Mouse (Mus musculus): ENCODE results near the gene Fras1.

Fras1 gene

DNA sequence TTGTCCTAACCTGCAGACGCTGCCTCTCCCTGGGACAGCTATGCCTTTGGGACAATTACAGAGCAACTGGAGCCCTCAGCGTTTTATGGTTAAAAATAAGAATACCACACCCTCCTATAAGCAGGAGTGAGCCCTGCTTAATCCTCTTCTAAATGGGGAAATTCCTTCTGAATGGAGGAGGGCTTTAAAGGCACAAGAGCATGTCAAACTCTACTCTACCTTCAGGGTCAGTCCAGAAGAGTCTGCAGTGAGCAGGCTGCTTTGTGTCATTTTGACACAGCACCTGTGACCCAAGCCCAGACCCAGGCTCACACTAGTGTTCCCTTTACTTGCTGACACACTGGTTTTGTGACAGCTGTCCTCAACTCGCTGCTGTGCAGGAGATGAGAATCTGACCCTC is 307.3 kb downstream of the Fras1 start:
- no peak for DNase-seq (ENCODE audit: low read depth, low spot score)

DNA sequence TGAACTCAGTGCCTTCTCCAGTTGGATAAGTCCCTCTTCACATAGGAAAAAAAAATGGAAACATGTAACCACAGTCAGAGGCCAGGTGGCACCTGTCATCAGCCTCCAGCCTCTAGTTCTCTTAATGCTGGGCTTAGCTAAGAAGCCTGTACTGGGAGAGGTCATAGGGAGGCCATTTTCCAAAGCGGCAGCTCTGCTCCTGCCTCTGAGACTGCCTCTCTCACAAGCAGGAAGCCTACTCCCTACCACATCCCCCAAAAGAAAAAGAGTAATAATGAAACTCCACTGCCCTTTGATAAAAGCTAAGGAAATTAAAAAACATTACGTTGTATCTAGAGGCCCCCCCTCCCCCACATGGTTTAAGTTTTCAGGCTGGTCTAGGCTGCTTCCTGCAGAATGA is 309.0 kb downstream of the Fras1 start:
- no peak for DNase-seq (ENCODE audit: low read depth, low spot score)

DNA sequence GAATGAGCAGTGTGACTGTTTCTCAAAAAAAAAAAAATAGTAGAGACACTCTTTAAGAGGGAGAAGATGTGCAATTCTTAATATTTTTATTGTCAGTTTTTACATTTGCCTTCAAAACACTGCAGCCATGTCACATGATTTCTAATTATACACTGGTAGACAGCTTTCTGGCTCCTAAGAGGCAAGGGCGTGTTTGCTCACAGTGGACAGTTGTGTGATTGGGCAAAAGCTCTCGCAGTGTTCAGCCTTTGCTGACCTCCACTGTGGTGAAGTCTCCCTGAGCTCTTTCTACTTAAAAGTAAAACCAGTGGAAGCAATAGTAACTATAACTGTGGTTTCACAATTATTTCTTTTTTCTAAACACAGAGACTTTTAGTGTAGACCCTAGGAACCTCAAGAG is 315.1 kb downstream of the Fras1 start:
- no peak for DNase-seq (ENCODE audit: low read depth, low spot score)

DNA sequence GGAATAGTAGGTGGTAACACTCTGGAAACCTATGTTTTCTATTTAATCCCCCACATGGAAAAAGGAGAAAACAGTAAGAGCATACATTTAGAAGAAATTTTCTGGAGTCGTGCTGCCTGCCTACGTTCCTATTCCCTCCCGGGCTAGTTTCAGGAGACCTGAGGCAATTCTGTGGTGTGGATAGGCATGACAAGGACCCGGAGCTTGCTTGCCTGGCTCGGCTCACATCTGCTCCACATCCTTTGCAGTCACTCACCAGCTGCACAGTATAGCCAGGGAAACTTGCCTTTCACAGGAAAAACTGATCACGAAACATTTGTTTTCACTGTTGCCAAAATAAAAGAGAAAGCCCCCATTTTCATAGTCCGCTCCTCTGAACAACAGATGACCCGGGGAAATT is 325.2 kb downstream of the Fras1 start:
- DNase-seq (ENCODE audit: low read depth, low spot score) = no peak

DNA sequence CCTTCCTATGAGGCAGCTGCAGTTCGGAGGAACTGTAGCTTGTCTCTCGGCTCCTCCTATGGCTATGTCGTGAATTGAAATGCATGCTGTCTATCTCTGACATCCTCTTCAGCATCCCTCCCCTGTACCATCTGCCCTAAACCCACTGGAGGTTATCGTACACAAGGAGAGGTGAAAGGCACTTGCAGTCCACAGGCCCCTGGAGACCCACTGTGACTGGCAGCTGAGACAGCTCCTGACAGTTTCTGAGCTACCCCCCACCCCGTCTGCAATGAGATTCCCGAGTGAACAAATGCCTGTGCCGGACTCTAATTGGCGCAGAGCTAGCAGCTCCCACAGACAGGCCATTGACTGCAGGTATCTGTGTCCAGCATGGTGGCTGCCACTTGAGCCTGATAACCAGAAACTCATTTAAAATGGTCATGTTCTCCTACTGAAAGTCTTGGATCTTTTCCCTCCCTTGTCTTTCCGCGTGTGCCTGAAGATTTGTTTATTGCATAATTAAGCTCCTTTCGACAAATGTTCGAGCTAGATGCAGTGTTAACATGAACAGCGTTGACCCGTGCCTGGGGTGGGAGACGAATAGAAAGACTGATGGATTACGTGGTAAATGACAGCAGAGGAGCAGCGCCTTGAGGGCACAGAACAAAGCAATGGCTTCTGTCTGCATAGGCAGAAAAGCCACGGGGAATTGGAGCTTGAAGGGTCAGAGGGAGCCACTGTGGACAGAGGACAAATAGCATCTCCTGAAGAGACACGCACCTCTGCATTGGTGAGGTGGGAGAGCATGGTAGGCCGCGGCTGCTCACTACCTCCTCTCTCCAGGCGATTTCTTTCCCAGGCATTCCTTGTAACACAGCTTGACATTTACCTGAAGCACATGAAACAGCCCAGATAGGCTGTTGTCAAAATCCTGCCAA is 329.2 kb downstream of the Fras1 start:
- no peak for DNase-seq (ENCODE audit: low read depth, low spot score)

DNA sequence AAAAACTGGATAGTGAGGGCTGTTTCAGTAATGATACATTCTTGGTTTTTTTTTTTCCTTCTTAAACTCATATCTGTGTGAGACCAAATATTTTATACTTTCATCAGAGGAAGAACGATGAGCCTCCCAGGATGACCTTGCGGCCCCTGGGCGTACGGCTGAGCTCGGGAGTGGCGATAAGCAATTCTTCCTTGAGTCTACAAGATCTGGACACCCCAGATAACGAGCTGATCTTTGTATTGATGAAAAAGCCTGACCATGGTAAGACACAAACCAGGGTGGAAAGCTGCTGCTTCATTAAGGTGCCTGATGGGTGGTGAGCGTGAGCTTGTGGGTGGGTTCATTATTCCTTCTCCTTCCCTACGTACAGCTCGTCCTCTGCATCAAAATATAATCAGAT is 334.8 kb downstream of the Fras1 start:
- DNase-seq (ENCODE audit: low read depth, low spot score) = no peak

DNA sequence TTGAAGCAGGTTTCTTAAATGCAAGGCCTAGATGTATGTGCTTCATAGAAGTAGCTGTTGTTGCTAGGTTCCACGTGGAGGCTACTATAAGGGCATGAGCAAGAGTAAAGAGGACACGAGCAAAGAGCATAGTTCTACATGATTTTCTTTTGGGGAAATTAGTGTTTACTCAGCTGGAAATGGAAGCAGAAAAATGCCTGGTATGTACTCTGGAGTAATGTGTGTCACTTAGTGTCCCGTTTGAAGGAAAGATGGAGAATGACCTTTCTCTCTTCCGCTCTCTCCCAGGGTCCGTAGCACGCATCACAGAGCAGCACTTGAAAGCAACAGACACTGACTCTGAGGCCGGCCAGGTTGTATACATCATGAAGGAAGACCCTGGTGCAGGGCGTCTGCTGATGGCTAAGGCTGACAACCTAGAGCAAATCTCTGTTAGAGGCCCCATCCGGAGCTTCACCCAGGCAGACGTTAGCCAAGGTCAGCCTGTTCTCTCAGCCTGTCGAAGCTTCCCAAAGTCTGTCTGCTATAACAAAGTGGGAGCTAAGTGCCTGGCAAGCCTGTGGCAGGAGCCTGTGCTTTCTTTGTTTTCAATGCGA is 338.4 kb downstream of the Fras1 start:
- DNase-seq (ENCODE audit: low read depth, low spot score) = no peak

DNA sequence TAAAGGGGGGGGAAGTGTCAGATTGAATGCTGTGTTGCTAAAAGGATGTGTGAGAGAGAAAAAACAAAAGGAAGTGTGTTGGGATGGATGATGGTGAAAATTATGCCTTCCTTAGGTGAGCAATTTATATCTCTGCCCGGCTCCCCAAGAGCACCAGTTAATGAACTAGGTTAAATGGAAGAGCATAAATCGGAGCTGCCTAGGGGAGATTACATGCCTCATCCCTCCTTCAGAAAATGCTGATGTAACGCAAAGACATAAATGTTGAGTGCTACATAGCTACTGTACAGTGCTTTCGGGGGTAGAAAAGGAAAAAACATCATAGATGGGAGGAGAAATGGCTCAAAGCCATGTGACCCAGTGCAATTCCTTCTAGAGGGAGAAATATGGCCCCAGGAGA is 339.0 kb downstream of the Fras1 start:
- no peak for DNase-seq (ENCODE audit: low read depth, low spot score)

DNA sequence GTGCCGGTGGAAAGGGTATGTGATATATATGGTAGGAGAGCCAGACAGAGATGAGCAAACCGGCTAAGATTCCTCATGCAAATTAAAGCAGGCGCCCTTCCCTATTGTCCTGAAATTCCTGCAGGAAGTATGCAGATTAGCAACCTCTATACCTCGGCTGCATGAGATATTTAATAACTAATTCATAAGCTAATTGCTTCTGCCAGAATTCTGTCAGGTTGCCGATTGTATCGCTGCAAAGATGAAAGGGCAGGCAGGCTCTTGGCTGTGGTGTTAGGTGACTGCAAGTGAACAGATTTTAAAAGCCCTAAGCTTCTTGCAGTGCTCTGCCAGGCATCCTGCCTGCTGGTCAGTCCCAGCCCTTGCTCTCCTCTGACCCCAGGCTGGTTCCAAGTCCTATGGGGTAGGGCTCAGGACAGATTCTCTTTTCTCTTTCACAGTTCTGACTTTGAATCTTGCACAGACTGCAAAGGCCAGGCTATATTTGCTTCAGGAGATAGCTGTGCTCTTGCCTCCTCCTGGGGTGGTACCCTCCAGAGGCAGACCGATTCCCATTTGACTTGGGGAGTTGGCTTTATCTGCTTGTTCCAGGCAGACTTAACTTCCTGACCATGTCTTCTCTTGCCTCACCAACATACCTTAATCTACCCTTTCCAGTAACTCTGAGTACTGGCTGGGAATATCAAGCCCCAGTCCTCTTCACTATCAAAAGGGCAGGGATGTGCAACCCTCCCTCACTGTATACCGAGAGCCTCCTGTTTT is 342.7 kb downstream of the Fras1 start:
- DNase-seq (ENCODE audit: low read depth, low spot score) = no peak

DNA sequence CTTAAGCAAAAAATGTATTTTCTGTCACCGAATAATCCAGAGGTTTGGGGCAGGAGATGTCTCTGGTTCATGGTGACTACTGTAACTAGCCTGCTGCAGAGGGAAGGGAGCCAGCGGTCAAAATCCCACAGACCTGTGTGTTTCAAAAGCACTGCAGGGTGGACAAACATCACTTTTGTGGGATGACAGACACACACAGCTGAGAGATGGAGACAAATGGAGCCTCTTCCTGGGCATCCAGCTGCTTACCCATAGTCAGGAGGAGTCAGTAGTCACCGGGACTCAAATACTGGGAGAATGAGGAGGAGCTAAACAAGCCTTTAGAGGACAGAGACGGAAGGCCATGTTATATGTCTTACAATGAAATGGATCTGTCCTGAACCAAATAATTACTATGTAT is 343.9 kb downstream of the Fras1 start:
- no peak for DNase-seq (ENCODE audit: low read depth, low spot score)

DNA sequence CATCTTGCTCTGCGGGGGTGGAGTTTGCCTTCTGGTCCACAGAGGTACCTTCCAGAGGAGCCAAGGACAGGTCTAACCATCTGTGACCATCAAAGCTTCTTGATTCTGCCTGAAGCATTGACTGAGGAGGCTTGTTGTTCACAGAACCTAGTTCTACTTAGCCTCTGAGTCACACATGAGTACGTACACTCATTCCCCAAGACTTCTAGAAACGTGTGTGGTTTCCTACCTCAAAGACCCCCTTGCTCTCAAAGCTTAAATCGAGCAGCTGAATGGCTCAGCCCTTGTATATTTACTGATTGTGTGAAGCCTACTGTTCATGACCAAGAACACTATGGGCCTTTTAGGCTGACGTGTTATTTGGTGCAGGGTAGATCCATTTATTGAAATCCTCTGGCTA is 344.8 kb downstream of the Fras1 start:
- no peak for DNase-seq (ENCODE audit: low read depth, low spot score)

DNA sequence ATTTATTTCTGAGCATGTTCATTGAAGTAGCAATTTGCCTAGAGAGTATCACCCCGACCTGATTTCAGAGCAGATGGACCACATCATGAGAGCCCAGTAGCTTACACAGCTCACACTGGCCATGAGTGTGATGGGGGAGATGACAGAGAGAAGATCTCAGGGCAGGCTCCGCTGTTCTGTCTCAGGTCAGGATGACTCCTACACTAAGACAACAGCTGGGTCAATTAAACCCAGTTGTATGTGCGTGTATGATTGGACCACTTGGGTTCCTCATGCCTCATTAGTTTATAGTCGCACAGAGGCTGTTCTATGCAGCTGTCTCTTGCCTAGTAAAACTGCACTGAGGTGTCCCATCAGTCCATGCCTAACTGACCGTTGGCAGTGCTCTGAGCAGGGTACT is 345.5 kb downstream of the Fras1 start:
- no peak for DNase-seq (ENCODE audit: low read depth, low spot score)

DNA sequence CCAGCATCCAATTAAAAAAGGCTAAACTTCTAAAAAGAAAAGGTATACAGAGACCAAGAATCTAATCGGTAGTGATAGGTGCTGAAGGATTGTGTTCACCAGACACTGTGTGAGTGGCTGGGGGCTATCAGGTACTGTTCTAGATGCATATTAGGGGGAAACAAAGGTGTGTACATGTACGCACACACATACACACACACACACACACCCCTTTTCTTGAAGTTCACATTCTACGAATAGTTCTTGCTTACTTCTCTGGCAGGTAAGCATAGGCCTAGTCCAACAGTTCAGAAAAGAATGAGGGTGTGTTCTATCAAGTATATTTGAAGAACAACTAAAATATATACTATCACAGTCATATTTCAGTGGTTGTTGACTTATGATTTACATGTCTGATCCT is 348.9 kb downstream of the Fras1 start:
- no peak for DNase-seq (ENCODE audit: low read depth, low spot score)

DNA sequence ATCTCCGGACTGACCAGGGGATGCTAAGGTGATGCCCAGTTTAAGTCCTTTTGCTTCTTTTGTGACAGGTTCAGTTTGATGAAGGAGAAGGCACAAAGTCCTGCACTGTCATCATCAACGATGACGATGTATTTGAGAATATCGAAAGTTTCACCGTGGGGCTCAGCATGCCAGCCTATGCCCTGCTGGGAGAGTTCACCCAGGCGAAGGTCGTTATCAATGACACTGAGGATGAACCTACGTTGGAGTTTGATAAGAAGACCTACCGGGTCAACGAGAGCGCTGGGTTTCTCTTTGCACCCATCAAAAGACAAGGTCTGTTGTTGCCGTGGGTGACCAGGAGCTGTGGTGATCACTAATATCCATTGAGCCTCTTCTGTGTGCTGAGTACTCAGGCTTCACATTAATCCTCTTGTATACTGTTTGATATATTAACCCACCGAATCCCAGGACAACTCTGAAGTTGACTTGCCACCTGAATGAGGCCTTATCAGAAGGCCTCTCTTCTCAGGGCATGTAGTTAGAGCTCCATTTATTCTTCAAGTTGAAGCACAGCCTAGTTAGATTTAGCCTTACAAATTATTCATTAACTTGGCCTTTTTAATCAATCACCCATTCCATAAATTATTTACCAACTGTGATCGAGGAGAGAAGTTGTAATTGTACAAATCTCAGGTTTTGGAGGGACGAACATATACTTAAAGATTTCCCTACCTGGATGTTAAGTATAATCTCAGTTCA is 365.6 kb downstream of the Fras1 start:
- no peak for DNase-seq (ENCODE audit: low read depth, low spot score)

DNA sequence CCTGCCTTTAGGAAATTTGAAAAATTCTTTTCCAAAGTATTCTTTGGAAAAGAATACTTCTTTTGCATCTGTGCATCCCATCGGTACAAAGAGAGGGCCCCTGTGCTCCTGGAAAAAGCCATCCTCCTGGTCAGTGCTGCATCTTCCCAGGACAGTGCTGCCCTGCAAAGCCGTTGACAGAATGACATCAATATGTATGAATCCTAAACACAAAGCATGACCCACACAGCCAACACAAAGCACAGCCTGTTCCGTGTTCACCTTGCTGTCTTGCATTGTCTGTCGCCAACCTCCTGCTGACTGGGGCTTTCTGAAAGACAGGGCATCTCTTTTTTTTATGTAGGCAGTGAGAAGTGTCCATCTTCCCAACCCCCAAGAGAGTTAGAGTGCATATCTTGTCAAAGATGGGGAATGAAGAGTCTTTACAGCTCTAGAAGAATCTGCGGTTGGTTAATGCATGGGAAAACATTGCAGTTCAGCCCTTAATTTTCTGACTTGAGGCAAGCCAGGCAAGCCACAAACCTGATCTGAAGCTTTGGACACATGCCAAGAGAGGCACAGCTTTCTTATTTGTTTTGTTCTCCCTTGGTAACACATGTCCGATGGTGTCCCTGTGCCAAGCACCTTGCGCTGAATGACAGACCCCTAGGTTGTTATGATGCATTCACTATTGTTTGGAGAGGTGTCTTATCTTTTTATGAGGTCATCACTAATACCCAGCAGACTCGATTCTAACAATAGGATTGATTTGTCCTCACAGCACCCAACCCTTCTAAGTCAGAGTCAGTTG is 373.6 kb downstream of the Fras1 start:
- DNase-seq (ENCODE audit: low read depth, low spot score) = no peak

DNA sequence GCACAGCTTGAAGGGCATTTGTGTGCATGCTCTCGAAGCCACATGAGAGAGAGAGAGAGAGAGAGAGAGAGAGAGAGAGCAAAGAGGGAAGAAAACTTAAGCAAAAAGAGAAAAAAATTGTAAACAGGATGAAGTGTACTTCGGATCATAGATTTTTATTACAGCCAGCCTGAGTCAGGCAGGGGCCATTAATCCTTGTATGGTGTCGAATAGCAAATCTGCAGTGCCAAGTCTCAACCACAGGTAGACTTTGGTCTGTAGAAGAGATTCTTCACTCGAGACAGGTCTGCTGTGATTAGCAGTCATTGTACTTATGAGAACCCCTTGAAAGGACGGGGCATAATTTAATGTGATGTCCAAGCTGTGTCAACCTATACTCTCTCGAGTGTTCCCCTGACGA is 383.9 kb downstream of the Fras1 start:
- DNase-seq (ENCODE audit: low read depth, low spot score) = no peak

DNA sequence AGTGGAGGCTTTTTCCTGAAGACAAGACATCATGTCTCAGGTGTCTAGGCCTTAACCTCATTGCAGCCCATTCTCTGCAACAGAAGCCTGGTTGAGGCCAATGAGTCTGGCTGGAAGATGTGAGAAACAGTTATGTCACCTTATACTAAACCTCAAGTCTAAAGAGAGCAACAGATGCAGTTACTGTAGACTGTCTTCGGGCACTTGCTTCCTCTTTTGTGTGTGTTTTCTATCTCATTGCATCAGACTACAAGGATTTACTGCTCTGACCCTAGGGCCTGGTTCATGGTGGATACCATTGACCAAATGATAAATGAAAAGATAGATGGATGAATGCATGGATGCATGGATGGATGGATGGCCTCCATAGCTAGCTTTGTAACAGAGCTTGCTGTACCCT is 388.3 kb downstream of the Fras1 start:
- no peak for DNase-seq (ENCODE audit: low read depth, low spot score)

DNA sequence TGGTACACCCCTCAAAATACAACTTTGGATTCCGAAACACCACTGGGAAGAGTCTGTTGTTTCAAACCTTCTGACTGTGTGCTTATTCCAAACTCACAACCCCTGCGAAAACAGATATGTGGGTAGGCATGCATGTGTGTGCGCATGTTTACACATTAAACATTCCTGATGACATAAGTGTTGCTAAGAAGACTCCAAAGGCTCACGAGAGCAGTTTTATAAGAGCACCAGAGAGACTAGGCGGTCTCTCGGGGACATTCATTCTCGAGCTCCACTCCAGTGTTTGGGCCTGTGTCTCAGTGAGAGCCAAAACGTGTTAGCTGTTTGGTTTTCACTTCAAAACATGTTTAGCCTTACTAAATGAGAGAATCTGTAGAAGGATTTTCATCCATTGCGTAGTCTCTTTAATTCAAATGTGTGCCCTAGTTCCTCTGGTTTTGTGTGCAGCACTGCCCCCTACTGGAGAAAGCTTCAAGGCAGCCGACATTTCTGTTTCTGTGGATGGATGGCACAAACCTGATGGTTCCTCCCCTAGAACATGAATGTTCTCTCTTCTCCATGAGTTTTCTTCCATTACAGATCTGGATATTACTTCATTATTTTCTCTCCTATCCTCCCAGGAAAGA is 395.2 kb downstream of the Fras1 start:
- DNase-seq (ENCODE audit: low read depth, low spot score) = peak; percentile 42

DNA sequence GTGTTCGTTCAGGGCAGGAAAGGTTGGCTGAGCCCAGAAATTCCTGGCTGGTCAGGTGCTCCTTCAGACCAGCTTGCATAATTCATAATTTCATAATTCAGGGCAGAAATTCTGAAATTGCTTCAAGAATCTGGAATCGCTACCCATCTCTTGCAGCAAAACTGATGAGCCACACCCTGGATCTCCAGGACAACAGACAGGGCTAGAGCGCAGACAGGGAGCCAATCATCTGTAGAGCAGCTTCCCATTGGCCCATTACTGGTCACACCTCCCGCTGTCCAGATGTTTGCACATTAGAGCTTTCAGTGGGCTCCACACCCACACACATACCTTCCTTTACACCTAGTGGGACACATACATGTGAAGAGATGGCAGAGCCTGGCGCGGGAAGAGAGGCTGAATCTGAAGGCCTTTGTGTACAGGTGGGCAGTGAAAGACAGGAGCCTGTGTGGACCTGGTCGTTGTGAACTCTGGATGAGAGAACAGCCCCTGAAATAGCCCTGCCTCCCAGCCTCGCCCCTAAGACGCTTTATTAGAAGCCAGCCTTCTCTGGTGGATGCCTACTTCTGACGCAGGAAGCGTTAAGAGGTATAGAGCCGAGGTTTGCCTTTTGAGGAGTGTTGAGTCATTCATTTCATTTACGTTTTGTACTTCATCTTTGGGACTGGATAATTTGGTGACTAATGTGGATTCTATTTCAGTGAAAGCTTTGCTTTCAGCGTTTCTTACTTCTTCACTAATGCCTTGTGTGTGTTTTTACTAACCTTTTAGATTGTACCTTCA is 409.9 kb downstream of the Fras1 start:
- DNase-seq (ENCODE audit: low read depth, low spot score) = no peak

DNA sequence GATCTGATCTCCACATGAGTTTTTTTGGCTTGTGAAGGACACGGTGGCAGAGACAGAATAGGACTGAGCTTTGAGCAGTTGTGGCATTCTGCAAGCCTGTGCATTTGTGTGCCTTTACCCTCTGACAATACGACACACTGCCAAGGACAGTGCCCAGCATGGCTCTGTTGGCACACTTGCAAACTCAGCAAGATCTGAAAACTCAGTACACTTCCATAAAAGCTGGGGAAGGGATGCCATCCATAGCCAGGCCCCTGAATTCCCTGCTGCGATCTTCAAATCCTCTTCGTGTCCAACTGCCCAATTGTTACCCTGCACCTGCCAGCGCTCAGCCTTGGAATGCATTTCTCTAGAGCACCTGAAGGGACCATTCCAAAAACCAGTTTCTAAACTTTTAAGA is 411.3 kb downstream of the Fras1 start:
- DNase-seq (ENCODE audit: low read depth, low spot score) = no peak
